Mouse (Mus musculus) hindbrain, embryonic 14.5 days (tissue): ENCODE measurements around the gene 1700013G24Rik. TPM values are rescaled to one million over a fixed set of nuclear protein-coding genes. Genes with fewer than 3 reads are reported as not detected.

Experiments
- ATAC-seq: fragments of 200-750 bp; cut with Nextera tagmentation; 2 replicates; pipeline ENCODE4 v1.8.0; 2017; ENCODE audit warnings: moderate number of reproducible peaks, mild to moderate bottlenecking, moderate TSS enrichment, moderate library complexity; ENCODE audit not compliant: low FRiP score
- DNase-seq: peaks from one replicate; pipeline ENCODE4 v3.0.0-alpha.2; 2015; ENCODE audit warnings: low spot score
- H3K27ac ChIP-seq: fragments of 300-500 bp; sonication (generic); 2 replicates; pipeline ENCODE4 v1.5.1; 2014; ENCODE audit warnings: mild to moderate bottlenecking, moderate library complexity
- H3K27me3 ChIP-seq: fragments of 300-500 bp; sonication (generic); 2 replicates; pipeline ENCODE4 v1.6.1; 2014; ENCODE audit warnings: mild to moderate bottlenecking, low read length, mixed read lengths; ENCODE audit not compliant: control insufficient read depth, insufficient read depth
- H3K36me3 ChIP-seq: fragments of 300-500 bp; sonication (generic); replicated peaks from 2 replicates; pipeline ENCODE4 v1.6.1; 2014; ENCODE audit not compliant: control insufficient read depth, insufficient read depth
- H3K4me1 ChIP-seq: fragments of 300-500 bp; sonication (generic); replicated peaks from 2 replicates; pipeline ENCODE4 v1.6.1; 2014; ENCODE audit warnings: antibody characterized with exemption, low read length, mixed read lengths; ENCODE audit not compliant: control insufficient read depth, insufficient read depth
- H3K4me2 ChIP-seq: fragments of 300-500 bp; sonication (generic); replicated peaks from 2 replicates; pipeline ENCODE4 v1.6.1; 2014; ENCODE audit warnings: mild to moderate bottlenecking, moderate library complexity
- H3K4me3 ChIP-seq: fragments of 300-500 bp; sonication (generic); replicated peaks from 2 replicates; pipeline ENCODE4 v1.5.1; 2014; ENCODE audit warnings: mild to moderate bottlenecking, low read length
- H3K9ac ChIP-seq: fragments of 300-500 bp; sonication (generic); 2 replicates; pipeline ENCODE4 v1.6.1; 2014
- H3K9me3 ChIP-seq: fragments of 300-500 bp; sonication (generic); 2 replicates; pipeline ENCODE4 v1.6.1; 2016; ENCODE audit warnings: low read length; ENCODE audit not compliant: control insufficient read depth
- WGBS: fragments of 180-500 bp; shearing (Covaris S2); extraction: QIAGEN DNeasy Blood & Tissue Kit; methylation state at CpG from one replicate; pipeline ENCODE4 v1.1.7; 2014; 5-methylcytosine and 5-hydroxymethylcytosine counted together
- polyA plus RNA-seq: library from polyadenylated mRNA; unstranded; fragments of >200 nt; fragmentation: Nextera tagmentation; extraction: Ambion mirVana; gene quantifications from 2 replicates; pipeline ENCODE4 v1.2.1, GENCODE M21; 2014

Gene 1700013G24Rik
- polyA plus RNA-seq, 1 experiment from 2014 or later: not detected

DNA sequence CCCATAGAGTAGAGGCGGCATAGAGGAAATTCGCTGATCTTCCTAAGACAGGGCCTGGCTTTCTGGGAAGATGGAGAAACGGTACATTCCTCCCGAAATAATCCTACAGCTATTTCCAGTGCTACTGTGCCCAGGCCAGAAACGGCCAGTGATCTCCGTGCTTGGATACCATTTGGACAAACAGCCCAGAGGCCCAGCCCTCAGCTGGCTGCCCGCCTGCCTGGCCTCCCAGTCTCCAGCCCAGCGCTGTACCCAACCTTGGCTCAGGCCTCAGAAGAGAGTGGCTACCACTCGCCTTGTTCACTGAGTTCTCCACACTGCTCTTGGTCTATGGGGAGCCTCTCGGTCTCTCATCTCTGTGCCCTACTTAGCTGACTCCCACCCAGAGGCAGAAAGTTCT is 3.4 kb upstream of the 1700013G24Rik start:
- H3K4me2 ChIP-seq: no peak overlapping the region
- H3K27ac ChIP-seq: no peak overlapping the region
- H3K9ac ChIP-seq: no peak overlapping the region
- H3K36me3 ChIP-seq: no peaks in the 10 kb centered on the region
- H3K9me3 ChIP-seq: no peaks in the 10 kb centered on the region
- peaks cover 8% of the 10 kb centered on the region; the same call in 1 of the 2 replicates for H3K4me1 ChIP-seq
- DNase-seq (no peak), ATAC-seq (no peak)
- WGBS: 77% methylated on average over 10 of the region's 10 CpGs
- no peaks in the 10 kb centered on the region for H3K27me3 ChIP-seq
- no peak overlapping the region for H3K4me3 ChIP-seq

DNA sequence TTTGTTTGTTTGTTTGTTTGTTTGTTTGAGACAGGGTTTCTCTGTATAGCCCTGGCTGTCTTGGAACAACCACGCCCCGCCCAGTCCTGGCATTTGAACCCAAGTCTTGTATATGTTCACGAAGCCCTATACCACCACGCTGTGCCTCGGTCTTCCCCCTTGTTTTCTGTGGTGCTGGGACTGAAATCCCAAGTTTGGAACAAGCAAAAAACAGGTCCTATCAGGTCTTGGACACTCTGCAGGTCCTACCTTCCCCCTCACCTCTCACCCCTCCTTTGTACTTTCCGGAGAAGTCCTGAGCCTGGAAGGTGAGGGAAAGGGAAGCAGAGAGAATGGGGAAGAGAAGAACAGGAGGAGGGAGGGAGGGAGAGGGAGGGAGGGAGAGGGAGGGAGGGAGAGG is 894 bp upstream of the 1700013G24Rik start:
- ATAC-seq (no peak), DNase-seq (no peak)
- Histone ChIP-seq H3K4me2 (no peak overlapping the region), H3K27me3 (no peaks in the 10 kb centered on the region), H3K4me1 (peaks cover 8% of the 10 kb centered on the region; the same call in 1 of the 2 replicates), H3K9ac (no peak overlapping the region), H3K36me3 (no peaks in the 10 kb centered on the region), H3K4me3 (no peak overlapping the region), H3K9me3 (no peaks in the 10 kb centered on the region), H3K27ac (no peak overlapping the region)
- WGBS: 94% methylated on average over 6 of the region's 6 CpGs

- H3K9ac ChIP-seq: no peak overlapping the region
- no peak overlapping the region for H3K4me2 ChIP-seq
- no peak overlapping the region for H3K4me3 ChIP-seq
- DNase-seq (no peak), ATAC-seq (no peak)
- no peaks in the 10 kb centered on the region for H3K27me3 ChIP-seq
- H3K36me3 ChIP-seq: no peaks in the 10 kb centered on the region
- no peaks in the 10 kb centered on the region for H3K9me3 ChIP-seq
- no peak overlapping the region for H3K27ac ChIP-seq
- 91% methylated on average over 14 of the region's 14 CpGs for WGBS
- H3K4me1 ChIP-seq: no peaks in the 10 kb centered on the region
Measured at GRCm38 (mm10) chr4:137454582-137454981, 1.5 kb downstream of the 1700013G24Rik start.

DNA sequence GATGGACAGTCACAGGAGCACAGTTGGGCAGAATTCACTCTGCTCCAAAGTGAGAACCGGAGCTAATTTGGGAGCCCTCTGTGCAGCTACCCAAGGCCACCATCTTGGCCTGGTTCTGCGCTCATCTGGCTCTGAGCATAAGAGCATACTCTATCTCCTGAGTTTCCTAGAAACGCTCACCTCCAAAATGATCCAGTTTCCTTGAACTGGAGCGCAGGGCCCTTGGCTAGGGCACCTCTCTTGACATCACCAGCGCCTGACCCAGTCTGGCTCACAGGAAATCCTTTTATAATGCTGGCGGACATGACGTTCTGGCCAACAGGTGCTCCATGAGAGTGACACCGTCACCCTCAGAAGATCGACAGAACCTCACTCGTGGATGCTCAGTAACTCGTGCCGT is 3.5 kb downstream of the 1700013G24Rik start:
- no peak overlapping the region for H3K4me2 ChIP-seq
- no peaks in the 10 kb centered on the region for H3K4me1 ChIP-seq
- ATAC-seq (no peak), DNase-seq (no peak)
- no peak overlapping the region for H3K9ac ChIP-seq
- no peaks in the 10 kb centered on the region for H3K36me3 ChIP-seq
- H3K9me3 ChIP-seq: no peaks in the 10 kb centered on the region
- 87% methylated on average over 12 of the region's 12 CpGs for WGBS
- H3K4me3 ChIP-seq: no peak overlapping the region
- H3K27me3 ChIP-seq: no peaks in the 10 kb centered on the region
- no peak overlapping the region for H3K27ac ChIP-seq

DNA sequence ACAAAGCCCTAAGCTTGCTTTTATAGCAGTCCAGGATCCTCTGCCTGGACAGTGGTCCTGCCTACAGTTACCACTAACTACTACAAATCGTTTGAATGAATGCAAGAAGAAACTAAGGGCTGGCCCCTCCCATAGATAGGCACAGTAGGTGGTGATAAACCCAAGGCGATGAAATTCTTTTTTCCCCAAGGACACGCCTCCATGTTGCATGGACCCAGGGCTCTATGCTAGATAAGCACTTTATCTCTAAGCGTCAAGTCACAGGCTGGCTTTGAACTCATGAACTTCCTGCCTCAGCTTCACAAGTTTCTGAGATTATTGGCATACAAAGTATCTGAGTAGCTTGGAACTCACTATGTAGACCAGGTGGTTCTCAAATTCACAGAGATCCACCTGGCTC is 4.2 kb downstream of the 1700013G24Rik start:
- DNase-seq (no peak), ATAC-seq (no peak)
- no peaks in the 10 kb centered on the region for H3K27me3 ChIP-seq
- no peak overlapping the region for H3K4me3 ChIP-seq
- H3K4me2 ChIP-seq: no peak overlapping the region
- no peak overlapping the region for H3K9ac ChIP-seq
- H3K27ac ChIP-seq: no peak overlapping the region
- H3K4me1 ChIP-seq: no peaks in the 10 kb centered on the region
- H3K36me3 ChIP-seq: no peaks in the 10 kb centered on the region
- WGBS: 81% methylated on average over 4 of the region's 4 CpGs
- H3K9me3 ChIP-seq: no peaks in the 10 kb centered on the region

- no peak for ATAC-seq
Measured at GRCm38 (mm10) chr4:137458310-137458709, 5.2 kb downstream of the 1700013G24Rik start.

DNA sequence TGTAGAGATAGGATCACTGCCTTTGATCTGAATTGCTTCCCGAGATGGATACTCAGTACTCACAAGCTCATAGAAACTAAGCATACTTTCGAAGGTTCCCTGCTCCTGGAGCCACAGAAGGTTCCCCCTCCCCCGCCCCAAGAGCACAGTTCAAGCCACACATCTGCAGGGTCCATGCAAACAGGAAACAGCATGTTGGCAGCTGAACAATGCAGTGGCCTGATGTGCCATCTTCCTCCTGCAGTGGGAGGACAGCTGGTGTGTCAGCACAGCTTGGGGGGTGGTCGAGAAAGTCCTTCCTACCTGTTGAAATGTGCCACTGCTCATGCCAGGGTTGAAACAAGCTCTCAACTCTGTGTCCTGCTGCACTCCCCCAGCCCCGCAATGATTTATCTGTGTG is 5.8 kb downstream of the 1700013G24Rik start:
- DNase-seq (no peak), ATAC-seq (no peak)
- Histone ChIP-seq H3K4me2 (no peak overlapping the region), H3K4me1 (no peaks in the 10 kb centered on the region), H3K36me3 (no peaks in the 10 kb centered on the region), H3K9me3 (no peaks in the 10 kb centered on the region), H3K4me3 (no peak overlapping the region), H3K9ac (no peak overlapping the region), H3K27me3 (no peaks in the 10 kb centered on the region), H3K27ac (no peak overlapping the region)
- 66% methylated on average over 5 of the region's 5 CpGs for WGBS

More at GRCm38 (mm10) chr4:137458310-137458709, 5.2 kb downstream of the 1700013G24Rik start:
- no peak overlapping the region for H3K27ac ChIP-seq
- H3K9me3 ChIP-seq: no peaks in the 10 kb centered on the region
- DNase-seq: no peak
- 86% methylated on average over 9 of the region's 9 CpGs for WGBS
- H3K4me2 ChIP-seq: no peak overlapping the region
- H3K36me3 ChIP-seq: no peaks in the 10 kb centered on the region
- H3K9ac ChIP-seq: no peak overlapping the region
- no peaks in the 10 kb centered on the region for H3K27me3 ChIP-seq
- H3K4me1 ChIP-seq: no peaks in the 10 kb centered on the region
- H3K4me3 ChIP-seq: no peak overlapping the region

GRCm38 (mm10) chr4:137460676-137461075 is 7.6 kb downstream of the 1700013G24Rik start:
- no peak overlapping the region for H3K27ac ChIP-seq
- ATAC-seq: no peak
- no peak overlapping the region for H3K9ac ChIP-seq
- no peaks in the 10 kb centered on the region for H3K4me1 ChIP-seq
- no peak overlapping the region for H3K4me2 ChIP-seq
- no peaks in the 10 kb centered on the region for H3K36me3 ChIP-seq
- WGBS: 57% methylated on average over 14 of the region's 14 CpGs
- no peak overlapping the region for H3K4me3 ChIP-seq
- no peaks in the 10 kb centered on the region for H3K9me3 ChIP-seq
- H3K27me3 ChIP-seq: no peaks in the 10 kb centered on the region
- DNase-seq: no peak

DNA sequence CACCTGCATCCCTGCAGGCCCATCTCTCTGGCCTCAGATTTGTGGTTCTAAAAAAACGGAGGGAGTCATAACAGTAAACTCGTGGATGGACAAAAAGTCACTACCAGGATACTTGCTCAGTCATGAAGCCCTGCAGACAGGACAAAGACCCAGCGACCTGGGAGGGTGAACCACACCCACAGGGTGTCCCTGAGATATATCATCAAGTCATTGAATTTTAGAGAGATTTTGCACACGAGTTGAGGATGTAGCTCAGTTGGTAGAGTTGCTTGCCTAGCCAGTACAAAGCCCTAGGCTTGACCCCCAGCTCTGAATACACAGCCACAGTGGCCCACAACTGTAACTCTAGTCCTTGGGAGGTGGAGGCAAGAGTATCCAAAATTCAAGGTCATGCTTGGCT is 8.1 kb downstream of the 1700013G24Rik start:
- no peak overlapping the region for H3K27ac ChIP-seq
- DNase-seq (no peak), ATAC-seq (no peak)
- H3K4me2 ChIP-seq: no peak overlapping the region
- H3K4me1 ChIP-seq: no peaks in the 10 kb centered on the region
- H3K27me3 ChIP-seq: no peaks in the 10 kb centered on the region
- H3K36me3 ChIP-seq: no peaks in the 10 kb centered on the region
- no peaks in the 10 kb centered on the region for H3K9me3 ChIP-seq
- WGBS: 80% methylated on average over 4 of the region's 4 CpGs
- no peak overlapping the region for H3K9ac ChIP-seq
- no peak overlapping the region for H3K4me3 ChIP-seq

GRCm38 (mm10) chr4:137461981-137462690 is 9.1 kb downstream of the 1700013G24Rik start:
- no peak for ATAC-seq
- H3K9me3 ChIP-seq: no peaks in the 10 kb centered on the region
- 88% methylated on average over 16 of the region's 16 CpGs for WGBS

More at GRCm38 (mm10) chr4:137461981-137462690, 9.1 kb downstream of the 1700013G24Rik start:
- DNase-seq: no peak
- H3K9ac ChIP-seq: no peak overlapping the region
- H3K36me3 ChIP-seq: no peaks in the 10 kb centered on the region
- H3K4me1 ChIP-seq: no peaks in the 10 kb centered on the region
- no peak overlapping the region for H3K4me2 ChIP-seq
- H3K27ac ChIP-seq: no peak overlapping the region
- H3K4me3 ChIP-seq: no peak overlapping the region
- H3K27me3 ChIP-seq: no peaks in the 10 kb centered on the region
